Mouse (Mus musculus) MEL (cell line): ENCODE data around the gene Ccdc32. TPM values are rescaled to one million over a fixed set of nuclear protein-coding genes. Genes with fewer than 3 reads are reported as not detected.

ENCODE experiments used
- DNase-seq: peaks from one replicate; pipeline ENCODE4 v3.0.0; 2011; ENCODE audit warnings: low read depth, low spot score
- H3K27ac ChIP-seq: 2 replicates; pipeline ENCODE4 v1.5.1; 2012; ENCODE audit warnings: low read depth, mild to moderate bottlenecking, control low read depth, low read length, moderate library complexity; ENCODE audit not compliant: control insufficient read depth
- H3K27me3 ChIP-seq, 2 experiments: fragments of 150-350 bp in 1 of 2; sonication (generic) in 1 of 2; 2 replicates each; pipeline ENCODE4 v1.6.1; 2012; ENCODE audit warnings: low read length in 2 of 2, mild to moderate bottlenecking in 2 of 2, improper control_type of control experiment in 1 of 2, moderate library complexity in 1 of 2; ENCODE audit not compliant: insufficient read depth in 2 of 2, control insufficient read depth in 1 of 2
- H3K36me3 ChIP-seq, 2 experiments: 2 replicates each; pipeline ENCODE4 v1.6.1; 2012 to 2014; ENCODE audit warnings: low read length in 2 of 2, improper control_type of control experiment in 1 of 2, inconsistent platforms in 1 of 2, mild to moderate bottlenecking in 1 of 2; ENCODE audit not compliant: insufficient read depth in 2 of 2, control insufficient read depth in 1 of 2
- H3K4me1 ChIP-seq, 2 experiments: fragments of 150-350 bp in 1 of 2; sonication (generic) in 1 of 2; 2 replicates each; pipeline ENCODE4 v1.6.1; 2012; ENCODE audit warnings: low read length in 2 of 2, improper control_type of control experiment in 1 of 2, mild to moderate bottlenecking in 1 of 2; ENCODE audit not compliant: insufficient read depth in 2 of 2, control insufficient read depth in 1 of 2
- H3K4me3 ChIP-seq, 2 experiments: fragments of 150-350 bp in 1 of 2; sonication (generic) in 1 of 2; 2 replicates each; pipeline ENCODE4 v1.5.1; 2012; ENCODE audit warnings: low read depth in 2 of 2, low read length in 2 of 2, mild to moderate bottlenecking in 2 of 2, moderate library complexity in 2 of 2, control low read depth in 1 of 2, improper control_type of control experiment in 1 of 2; ENCODE audit not compliant: control insufficient read depth in 1 of 2, insufficient read depth in 1 of 2
- H3K79me2 ChIP-seq: 2 replicates; pipeline ENCODE4 v1.6.1; 2012; ENCODE audit warnings: mild to moderate bottlenecking, low read length, moderate library complexity; ENCODE audit not compliant: control insufficient read depth, poor library complexity, insufficient read depth
- H3K9ac ChIP-seq: 2 replicates; pipeline ENCODE4 v1.6.1; 2012; ENCODE audit warnings: low read depth, mild to moderate bottlenecking, control low read depth, low read length, moderate library complexity; ENCODE audit not compliant: control insufficient read depth, poor library complexity, severe bottlenecking
- H3K9me3 ChIP-seq: fragments of 150-350 bp; sonication (generic); replicated peaks from 2 replicates; pipeline ENCODE4 v1.6.1; 2012; ENCODE audit warnings: mild to moderate bottlenecking, low read length, improper control_type of control experiment, moderate library complexity; ENCODE audit not compliant: insufficient read depth
- BHLHE40 ChIP-seq: IDR thresholded peaks from 2 replicates; pipeline ENCODE4 v1.6.1; 2012; ENCODE audit warnings: low read depth, mild to moderate bottlenecking, inconsistent platforms, low read length, improper control_type of control experiment, borderline replicate concordance
- CHD1 ChIP-seq: IDR thresholded peaks from 2 replicates; pipeline ENCODE4 v1.6.1; 2012; ENCODE audit warnings: low read depth, mild to moderate bottlenecking, inconsistent platforms, low read length, improper control_type of control experiment
- CHD2 ChIP-seq: IDR thresholded peaks from 2 replicates; pipeline ENCODE4 v1.6.1; 2011; ENCODE audit warnings: low read length, improper control_type of control experiment
- CTCF ChIP-seq, 3 experiments: IDR thresholded peaks in 2 of 3; conservative IDR thresholded peaks in 1 of 3; 2 replicates each; pipeline ENCODE4 v1.5.1; 2011 to 2012; ENCODE audit warnings: low read length in 3 of 3, low read depth in 2 of 3, mild to moderate bottlenecking in 2 of 3, improper control_type of control experiment in 1 of 3, inconsistent platforms in 1 of 3, mixed read lengths in 1 of 3, moderate library complexity in 1 of 3; ENCODE audit not compliant: control insufficient read depth in 1 of 3, insufficient read depth in 1 of 3, poor library complexity in 1 of 3, severe bottlenecking in 1 of 3
- E2F4 ChIP-seq: IDR thresholded peaks from 2 replicates; pipeline ENCODE4 v1.6.1; 2011; ENCODE audit warnings: low read depth, low read length, improper control_type of control experiment, borderline replicate concordance
- ELF1 ChIP-seq: IDR thresholded peaks from 2 replicates; pipeline ENCODE4 v1.6.1; 2014; ENCODE audit warnings: low read depth, mild to moderate bottlenecking, inconsistent platforms, low read length, improper control_type of control experiment, moderate library complexity
- EP300 ChIP-seq, 2 experiments: IDR thresholded peaks; 2 replicates each; pipeline ENCODE4 v1.6.1; 2011; ENCODE audit warnings: improper control_type of control experiment in 2 of 2, low read length in 2 of 2, low read depth in 1 of 2, mild to moderate bottlenecking in 1 of 2
- ETS1 ChIP-seq: IDR thresholded peaks from 2 replicates; pipeline ENCODE4 v1.6.1; 2012; ENCODE audit warnings: low read depth, mild to moderate bottlenecking, inconsistent platforms, low read length, improper control_type of control experiment, moderate library complexity
- GABPA ChIP-seq: IDR thresholded peaks from 2 replicates; pipeline ENCODE4 v1.6.1; 2012; ENCODE audit warnings: low read depth, mild to moderate bottlenecking, inconsistent platforms, low read length, improper control_type of control experiment, moderate library complexity
- GATA1 ChIP-seq: IDR thresholded peaks from 2 replicates; pipeline ENCODE4 v1.6.1; 2011; ENCODE audit warnings: low read depth, low read length, improper control_type of control experiment
- HCFC1 ChIP-seq: IDR thresholded peaks from 2 replicates; pipeline ENCODE4 v1.6.1; 2012; ENCODE audit warnings: low read depth, mild to moderate bottlenecking, inconsistent platforms, low read length, improper control_type of control experiment, moderate library complexity
- JUND ChIP-seq: IDR thresholded peaks from 2 replicates; pipeline ENCODE4 v1.6.1; 2011; ENCODE audit warnings: low read depth, mild to moderate bottlenecking, improper control_type of control experiment, low read length
- KAT2A ChIP-seq: conservative IDR thresholded peaks from 2 replicates; pipeline ENCODE4 v1.6.1; 2012; ENCODE audit warnings: low read depth, low read length, improper control_type of control experiment, inconsistent platforms
- MAFK ChIP-seq: IDR thresholded peaks from 2 replicates; pipeline ENCODE4 v1.6.1; 2011; ENCODE audit warnings: low read depth, mild to moderate bottlenecking, low read length, improper control_type of control experiment, borderline replicate concordance
- MAZ ChIP-seq: IDR thresholded peaks from 2 replicates; pipeline ENCODE4 v1.6.1; 2012; ENCODE audit warnings: low read depth, mild to moderate bottlenecking, inconsistent platforms, low read length, improper control_type of control experiment
- MXI1 ChIP-seq: IDR thresholded peaks from 2 replicates; pipeline ENCODE4 v1.6.1; 2011; ENCODE audit warnings: mild to moderate bottlenecking, low read depth, low read length, improper control_type of control experiment
- MYB ChIP-seq: IDR thresholded peaks from 2 replicates; pipeline ENCODE4 v1.6.1; 2011; ENCODE audit warnings: mild to moderate bottlenecking, low read depth, low read length, improper control_type of control experiment
- MYC ChIP-seq: IDR thresholded peaks from 2 replicates; pipeline ENCODE4 v1.6.1; 2011; ENCODE audit warnings: low read depth, mild to moderate bottlenecking, low read length, improper control_type of control experiment, moderate library complexity
- NELFE ChIP-seq: IDR thresholded peaks from 2 replicates; pipeline ENCODE4 v1.6.1; 2011; ENCODE audit warnings: low read depth, low read length, improper control_type of control experiment
- NRF1 ChIP-seq: IDR thresholded peaks from 2 replicates; pipeline ENCODE4 v1.6.1; 2014; ENCODE audit warnings: low read depth, mild to moderate bottlenecking, inconsistent platforms, low read length, improper control_type of control experiment, moderate library complexity; ENCODE audit not compliant: poor library complexity, insufficient read depth, severe bottlenecking
- POLR2A ChIP-seq, 2 experiments: IDR thresholded peaks; 2 replicates each; pipeline ENCODE4 v1.6.1; 2011 to 2012; ENCODE audit warnings: low read length in 2 of 2, mild to moderate bottlenecking in 2 of 2, control low read depth in 1 of 2, improper control_type of control experiment in 1 of 2, low read depth in 1 of 2, moderate library complexity in 1 of 2; ENCODE audit not compliant: control insufficient read depth in 1 of 2, insufficient read depth in 1 of 2, poor library complexity in 1 of 2
- POLR2AphosphoS2 ChIP-seq: IDR thresholded peaks from 2 replicates; pipeline ENCODE4 v1.6.1; 2011; ENCODE audit warnings: low read length, improper control_type of control experiment
- POLR2AphosphoS5 ChIP-seq: IDR thresholded peaks from 2 replicates; pipeline ENCODE4 v1.6.1; 2012; ENCODE audit warnings: low read depth, borderline replicate concordance, mild to moderate bottlenecking, inconsistent platforms, low read length, moderate library complexity, mixed read lengths
- RAD21 ChIP-seq: IDR thresholded peaks from 2 replicates; pipeline ENCODE4 v1.6.1; 2011; ENCODE audit warnings: mild to moderate bottlenecking, low read depth, low read length, improper control_type of control experiment
- RCOR1 ChIP-seq: IDR thresholded peaks from 2 replicates; pipeline ENCODE4 v1.6.1; 2012; ENCODE audit warnings: low read depth, mild to moderate bottlenecking, inconsistent platforms, low read length, improper control_type of control experiment
- SIN3A ChIP-seq: IDR thresholded peaks from 2 replicates; pipeline ENCODE4 v1.6.1; 2012; ENCODE audit warnings: low read length, improper control_type of control experiment, inconsistent platforms
- SMC3 ChIP-seq: IDR thresholded peaks from 2 replicates; pipeline ENCODE4 v1.6.1; 2011; ENCODE audit warnings: low read depth, low read length, improper control_type of control experiment
- TBP ChIP-seq: IDR thresholded peaks from 2 replicates; pipeline ENCODE4 v1.8.0; 2011; ENCODE audit warnings: low read depth, low read length, improper control_type of control experiment
- TCF12 ChIP-seq: IDR thresholded peaks from 2 replicates; pipeline ENCODE4 v1.6.1; 2014; ENCODE audit warnings: low read depth, mild to moderate bottlenecking, inconsistent platforms, low read length, improper control_type of control experiment, moderate library complexity
- UBTF ChIP-seq: IDR thresholded peaks from 2 replicates; pipeline ENCODE4 v1.6.1; 2012; ENCODE audit warnings: low read depth, mild to moderate bottlenecking, inconsistent platforms, low read length, improper control_type of control experiment, moderate library complexity, borderline replicate concordance; ENCODE audit not compliant: insufficient read depth
- USF2 ChIP-seq, 2 experiments: IDR thresholded peaks; 2 replicates each; pipeline ENCODE4 v1.6.1; 2011 to 2012; ENCODE audit warnings: improper control_type of control experiment in 2 of 2, low read length in 2 of 2, borderline replicate concordance in 1 of 2, inconsistent platforms in 1 of 2, low read depth in 1 of 2, mild to moderate bottlenecking in 1 of 2; ENCODE audit not compliant: insufficient read depth in 1 of 2
- ZC3H11A ChIP-seq: IDR thresholded peaks from 2 replicates; pipeline ENCODE4 v1.6.1; 2012; ENCODE audit warnings: low read depth, mild to moderate bottlenecking, inconsistent platforms, low read length, improper control_type of control experiment
- ZKSCAN1 ChIP-seq: IDR thresholded peaks from 2 replicates; pipeline ENCODE4 v1.6.1; 2012; ENCODE audit warnings: low read depth, mild to moderate bottlenecking, inconsistent platforms, low read length, improper control_type of control experiment, moderate library complexity
- ZMIZ1 ChIP-seq: IDR thresholded peaks from 2 replicates; pipeline ENCODE4 v1.6.1; 2012; ENCODE audit warnings: low read depth, mild to moderate bottlenecking, inconsistent platforms, low read length, improper control_type of control experiment, moderate library complexity
- ZNF384 ChIP-seq: IDR thresholded peaks from 2 replicates; pipeline ENCODE4 v1.6.1; 2012; ENCODE audit warnings: low read depth, mild to moderate bottlenecking, inconsistent platforms, low read length, improper control_type of control experiment
- polyA plus RNA-seq, 2 experiments: library from polyadenylated mRNA; stranded (reverse) in 1 of 2; unstranded in 1 of 2; fragments of >175 nt in 1 of 2; fragments of >200 nt in 1 of 2; gene quantifications; 2 replicates each; pipeline versions ENCODE4 v1.2.1 to v1.2.4; 2012; ENCODE audit warnings: low replicate concordance in 2 of 2, low read depth in 1 of 2; ENCODE audit not compliant: insufficient read length in 2 of 2, insufficient read depth in 1 of 2, missing spikeins in 1 of 2
- total RNA-seq: library from RNA; depleted of rRNA; stranded (reverse); fragments of 300-350 nt; gene quantifications from 2 replicates; pipeline ENCODE4 v1.2.3, GENCODE M21; 2012

The Ccdc32 gene
- total and polyA plus RNA-seq, 3 experiments = 15.0 to 18.7 TPM; not detected in 1

GRCm38 (mm10) chr2:118976282-118976929 lies 52.8 kb downstream of the Ccdc32 start:
- Histone ChIP-seq H3K4me1 (peaks cover 4 to 16% of the 10 kb centered on the region in 2 experiments), H3K9ac (peak overlapping the region; percentile 92), H3K36me3 (peaks cover 0 to 7% of the 10 kb centered on the region in 2 experiments; a peak in 2 of 4 replicates), H3K79me2 (peaks cover 2% of the 10 kb centered on the region; the same call in 1 of the 2 replicates), H3K4me3 (peak overlapping the region; percentile 75 to 78), H3K9me3 (no peaks in the 10 kb centered on the region), H3K27me3 (no peaks in the 10 kb centered on the region), H3K27ac (peak overlapping the region; percentile 58)
- DNase-seq = peak; percentile 92
- peak; percentile 67 to 91; a peak in 3 of 4 replicates for TF ChIP-seq POLR2A (IDR thresholded peaks at IDR 0.05; ENCODE audit: control insufficient read depth in 1 of 2, insufficient read depth in 1 of 2, low read depth in 1 of 2, low read length in 2 of 2, poor library complexity in 1 of 2)
- no peak for TF ChIP-seq POLR2AphosphoS5
- no peak for TF ChIP-seq ZNF384
- TF ChIP-seq ETS1 = no peak
- TF ChIP-seq NRF1 = peak; percentile 57
- 0 out of 2 replicates have a peak, but pooled peaks have one; percentile 84 for TF ChIP-seq UBTF
- peak in 1 of 2 experiments; percentile 13; a peak in 1 of 4 replicates for TF ChIP-seq EP300 (IDR thresholded peaks at IDR 0.05; ENCODE audit: low read depth in 1 of 2, low read length in 2 of 2)
- TF ChIP-seq GABPA = no peak
- peak; percentile 76; the same call in 1 of the 2 replicates for TF ChIP-seq ZMIZ1
- peak; percentile 75; the same call in 1 of the 2 replicates for TF ChIP-seq POLR2AphosphoS2
- no peak for TF ChIP-seq ZC3H11A
- TF ChIP-seq USF2 (IDR thresholded peaks at IDR 0.05; ENCODE audit: borderline replicate concordance in 1 of 2, insufficient read depth in 1 of 2, low read depth in 1 of 2, low read length in 2 of 2) = no peak
- TF ChIP-seq RAD21 = peak; percentile 43
- no peak; the same call in 1 of the 2 replicates for TF ChIP-seq TCF12
- TF ChIP-seq GATA1 = no peak
- peak; percentile 15; the same call in 1 of the 2 replicates for TF ChIP-seq BHLHE40
- no peak for TF ChIP-seq JUND
- peak; percentile 74 for TF ChIP-seq NELFE
- TF ChIP-seq CHD2 = no peak
- no peak for TF ChIP-seq MYB
- no peak for TF ChIP-seq MAFK
- TF ChIP-seq CTCF (IDR thresholded peaks at IDR 0.05 in 2 of 3, conservative IDR thresholded peaks at IDR 0.05 in 1 of 3; ENCODE audit: control insufficient read depth in 1 of 3, insufficient read depth in 1 of 3, low read depth in 2 of 3, low read length in 3 of 3, poor library complexity in 1 of 3, severe bottlenecking in 1 of 3) = peak; percentile 53 to 82 (median 74); a peak in 5 of 6 replicates
- no peak for TF ChIP-seq ZKSCAN1
- peak; percentile 78 for TF ChIP-seq MXI1
- TF ChIP-seq SIN3A = peak; percentile 67; the same call in 1 of the 2 replicates
- no peak; the same call in 1 of the 2 replicates for TF ChIP-seq MYC
- TF ChIP-seq RCOR1 = peak; percentile 22; the same call in 1 of the 2 replicates
- TF ChIP-seq ELF1 = no peak; the same call in 1 of the 2 replicates
- TF ChIP-seq SMC3 = peak; percentile 41; the same call in 1 of the 2 replicates
- TF ChIP-seq MAZ = peak; percentile 86
- 0 out of 2 replicates have a peak, but pooled peaks have one; percentile 59 for TF ChIP-seq CHD1
- peak; percentile 50; the same call in 1 of the 2 replicates for TF ChIP-seq HCFC1
- no peak for TF ChIP-seq KAT2A
- TF ChIP-seq TBP = peak; percentile 57; the same call in 1 of the 2 replicates
- TF ChIP-seq E2F4 = no peak
